Mouse (Mus musculus) liver, embryonic 12.5 days (tissue): ENCODE measurements at regions not wholly inside any gene's neighbourhood (a gene's known extent, or its start where the extent isn't known, plus 50 kb on each side); places are given as distances from the start of the nearest gene placed in this dataset.

Experiments
- ATAC-seq: fragments of 200-750 bp; cut with Nextera tagmentation; 2 replicates; pipeline ENCODE4 v1.8.0; 2017; ENCODE audit warnings: moderate number of reproducible peaks, mild to moderate bottlenecking, moderate library complexity
- H3K27ac ChIP-seq: fragments of 300-500 bp; sonication (generic); 2 replicates; pipeline ENCODE4 v1.5.1; 2016; ENCODE audit warnings: mild to moderate bottlenecking
- H3K27me3 ChIP-seq: fragments of 300-500 bp; sonication (generic); replicated peaks from 2 replicates; pipeline ENCODE4 v1.6.1; 2016; ENCODE audit warnings: mild to moderate bottlenecking, moderate library complexity
- H3K36me3 ChIP-seq: fragments of 300-500 bp; sonication (generic); 2 replicates; pipeline ENCODE4 v1.6.1; 2016; ENCODE audit warnings: mild to moderate bottlenecking, moderate library complexity
- H3K4me1 ChIP-seq: fragments of 300-500 bp; sonication (generic); 2 replicates; pipeline ENCODE4 v1.6.1; 2016
- H3K4me2 ChIP-seq: fragments of 300-500 bp; sonication (generic); 2 replicates; pipeline ENCODE4 v1.6.1; 2016; ENCODE audit warnings: mild to moderate bottlenecking, moderate library complexity
- H3K4me3 ChIP-seq: fragments of 300-500 bp; sonication (generic); 2 replicates; pipeline ENCODE4 v1.5.1; 2016; ENCODE audit warnings: mild to moderate bottlenecking, moderate library complexity
- H3K9ac ChIP-seq: fragments of 300-500 bp; sonication (generic); 2 replicates; pipeline ENCODE4 v1.6.1; 2016; ENCODE audit warnings: mild to moderate bottlenecking, moderate library complexity
- H3K9me3 ChIP-seq: fragments of 300-500 bp; sonication (generic); replicated peaks from 2 replicates; pipeline ENCODE4 v1.6.1; 2016; ENCODE audit warnings: mild to moderate bottlenecking, moderate library complexity
- WGBS: fragments of 180-500 bp; shearing (Covaris S2); methylation state at CpG from one replicate; pipeline ENCODE4 v1.1.7; 2016; ENCODE audit not compliant: insufficient replicate concordance; 5-methylcytosine and 5-hydroxymethylcytosine counted together

- no peak overlapping the region for H3K27ac ChIP-seq
- ATAC-seq = no peak
- H3K27me3 ChIP-seq = no peaks in the 10 kb centered on the region; the same call in 1 of the 2 replicates
- H3K9ac ChIP-seq = no peak overlapping the region
- H3K9me3 ChIP-seq = no peaks in the 10 kb centered on the region
- H3K4me2 ChIP-seq = no peak overlapping the region
- WGBS = 76% methylated on average over 18 of the region's 18 CpGs
- no peaks in the 10 kb centered on the region; the same call in 1 of the 2 replicates for H3K4me1 ChIP-seq
- no peak overlapping the region for H3K4me3 ChIP-seq
- no peaks in the 10 kb centered on the region for H3K36me3 ChIP-seq
Observed at GRCm38 (mm10) chr13:112188741-112189476, 99.3 kb upstream of the Ankrd55 start.

- Histone ChIP-seq H3K4me2 (no peak overlapping the region), H3K27me3 (no peaks in the 10 kb centered on the region; the same call in 1 of the 2 replicates), H3K9ac (no peak overlapping the region), H3K4me1 (no peaks in the 10 kb centered on the region; the same call in 1 of the 2 replicates), H3K4me3 (no peak overlapping the region), H3K27ac (no peak overlapping the region), H3K36me3 (no peaks in the 10 kb centered on the region), H3K9me3 (no peaks in the 10 kb centered on the region)
- 67% methylated on average over 5 of the region's 5 CpGs for WGBS
- ATAC-seq = no peak
Observed at GRCm38 (mm10) chr13:112189605-112190004, 98.6 kb upstream of the Ankrd55 start.

- Histone ChIP-seq H3K27me3 (no peaks in the 10 kb centered on the region; the same call in 1 of the 2 replicates), H3K9ac (no peak overlapping the region), H3K27ac (no peak overlapping the region), H3K36me3 (no peaks in the 10 kb centered on the region), H3K4me1 (no peaks in the 10 kb centered on the region; the same call in 1 of the 2 replicates), H3K4me2 (no peak overlapping the region), H3K4me3 (no peak overlapping the region), H3K9me3 (no peaks in the 10 kb centered on the region)
- 48% methylated on average over 9 of the region's 9 CpGs for WGBS
- no peak for ATAC-seq
Observed at GRCm38 (mm10) chr13:112192192-112192905, 95.9 kb upstream of the Ankrd55 start.

GRCm38 (mm10) chr13:112193676-112194075, 94.6 kb upstream of the Ankrd55 start:
- H3K27me3 ChIP-seq = no peaks in the 10 kb centered on the region; the same call in 1 of the 2 replicates
- no peak overlapping the region for H3K27ac ChIP-seq
- no peak overlapping the region for H3K4me2 ChIP-seq
- no peak overlapping the region for H3K4me3 ChIP-seq
- H3K9ac ChIP-seq = no peak overlapping the region
- no peaks in the 10 kb centered on the region; the same call in 1 of the 2 replicates for H3K4me1 ChIP-seq
- H3K36me3 ChIP-seq = no peaks in the 10 kb centered on the region
- ATAC-seq = no peak
- no peaks in the 10 kb centered on the region for H3K9me3 ChIP-seq
- WGBS = 78% methylated on average over 4 of the region's 5 CpGs

GRCm38 (mm10) chr13:112194991-112195390, 93.3 kb upstream of the Ankrd55 start:
- H3K4me2 ChIP-seq = no peak overlapping the region
- no peaks in the 10 kb centered on the region; the same call in 1 of the 2 replicates for H3K4me1 ChIP-seq
- ATAC-seq = no peak
- WGBS = 73% methylated on average over 5 of the region's 5 CpGs
- H3K9me3 ChIP-seq = no peaks in the 10 kb centered on the region
- H3K4me3 ChIP-seq = no peak overlapping the region
- H3K36me3 ChIP-seq = no peaks in the 10 kb centered on the region
- no peak overlapping the region for H3K27ac ChIP-seq
- H3K27me3 ChIP-seq = no peaks in the 10 kb centered on the region; the same call in 1 of the 2 replicates
- no peak overlapping the region for H3K9ac ChIP-seq

GRCm38 (mm10) chr13:112196789-112197188, 91.5 kb upstream of the Ankrd55 start:
- Histone ChIP-seq H3K27ac (no peak overlapping the region), H3K36me3 (no peaks in the 10 kb centered on the region), H3K4me1 (no peaks in the 10 kb centered on the region; the same call in 1 of the 2 replicates), H3K9me3 (no peaks in the 10 kb centered on the region), H3K9ac (no peak overlapping the region), H3K27me3 (no peaks in the 10 kb centered on the region; the same call in 1 of the 2 replicates), H3K4me3 (no peak overlapping the region), H3K4me2 (peak overlapping the region; percentile 34)
- 6% methylated on average over 13 of the region's 13 CpGs for WGBS
- ATAC-seq = no peak

- no peaks in the 10 kb centered on the region for H3K4me1 ChIP-seq
- H3K27me3 ChIP-seq = no peaks in the 10 kb centered on the region; the same call in 1 of the 2 replicates
- 67% methylated on average over 8 of the region's 8 CpGs for WGBS
- H3K9ac ChIP-seq = no peak overlapping the region
- no peak overlapping the region for H3K27ac ChIP-seq
- H3K9me3 ChIP-seq = no peaks in the 10 kb centered on the region
- H3K36me3 ChIP-seq = no peaks in the 10 kb centered on the region
- no peak overlapping the region for H3K4me2 ChIP-seq
- ATAC-seq = no peak
- H3K4me3 ChIP-seq = no peak overlapping the region
Observed at GRCm38 (mm10) chr13:112203721-112204120, 84.5 kb upstream of the Ankrd55 start.

GRCm38 (mm10) chr13:112204204-112204603, 84.0 kb upstream of the Ankrd55 start:
- Histone ChIP-seq H3K9me3 (no peaks in the 10 kb centered on the region), H3K4me1 (no peaks in the 10 kb centered on the region), H3K36me3 (no peaks in the 10 kb centered on the region), H3K4me2 (no peak overlapping the region), H3K9ac (no peak overlapping the region), H3K27me3 (no peaks in the 10 kb centered on the region; the same call in 1 of the 2 replicates), H3K4me3 (no peak overlapping the region), H3K27ac (no peak overlapping the region)
- WGBS = 54% methylated on average over 3 of the region's 3 CpGs
- no peak for ATAC-seq

GRCm38 (mm10) chr13:112204813-112205212, 83.4 kb upstream of the Ankrd55 start:
- 79% methylated on average over 5 of the region's 5 CpGs for WGBS
- H3K4me2 ChIP-seq = no peak overlapping the region
- H3K4me1 ChIP-seq = no peaks in the 10 kb centered on the region
- no peak overlapping the region for H3K4me3 ChIP-seq
- no peak for ATAC-seq
- H3K27ac ChIP-seq = no peak overlapping the region
- H3K27me3 ChIP-seq = no peaks in the 10 kb centered on the region; the same call in 1 of the 2 replicates
- no peak overlapping the region for H3K9ac ChIP-seq
- no peaks in the 10 kb centered on the region for H3K9me3 ChIP-seq
- no peaks in the 10 kb centered on the region for H3K36me3 ChIP-seq

- WGBS = 70% methylated on average over 12 of the region's 12 CpGs
- no peak for ATAC-seq
- H3K36me3 ChIP-seq = no peaks in the 10 kb centered on the region
- H3K4me1 ChIP-seq = no peaks in the 10 kb centered on the region
- H3K9ac ChIP-seq = no peak overlapping the region
- H3K4me2 ChIP-seq = no peak overlapping the region
- no peaks in the 10 kb centered on the region for H3K9me3 ChIP-seq
- H3K27ac ChIP-seq = no peak overlapping the region
- H3K27me3 ChIP-seq = peaks cover 4% of the 10 kb centered on the region; the same call in 1 of the 2 replicates
- H3K4me3 ChIP-seq = no peak overlapping the region
Observed at GRCm38 (mm10) chr13:112207617-112208235, 80.5 kb upstream of the Ankrd55 start.

- H3K27me3 ChIP-seq = peaks cover 11% of the 10 kb centered on the region; the same call in 1 of the 2 replicates
- no peak overlapping the region for H3K27ac ChIP-seq
- WGBS = 55% methylated on average over 9 of the region's 9 CpGs
Observed at GRCm38 (mm10) chr13:112211841-112212240, 76.4 kb upstream of the Ankrd55 start.

GRCm38 (mm10) chr13:112212391-112212790, 75.9 kb upstream of the Ankrd55 start:
- WGBS = 51% methylated on average over 12 of the region's 12 CpGs
- no peaks in the 10 kb centered on the region for H3K4me1 ChIP-seq
- no peak for ATAC-seq
- H3K4me3 ChIP-seq = no peak overlapping the region
- H3K9ac ChIP-seq = no peak overlapping the region
- H3K36me3 ChIP-seq = no peaks in the 10 kb centered on the region
- peaks cover 11% of the 10 kb centered on the region; the same call in 1 of the 2 replicates for H3K27me3 ChIP-seq
- H3K9me3 ChIP-seq = no peaks in the 10 kb centered on the region
- H3K4me2 ChIP-seq = no peak overlapping the region
- H3K27ac ChIP-seq = no peak overlapping the region

More at GRCm38 (mm10) chr13:112211841-112212240, 76.4 kb upstream of the Ankrd55 start:
- Histone ChIP-seq H3K36me3 (no peaks in the 10 kb centered on the region), H3K9me3 (no peaks in the 10 kb centered on the region), H3K4me2 (no peak overlapping the region), H3K9ac (no peak overlapping the region), H3K4me3 (no peak overlapping the region), H3K4me1 (no peaks in the 10 kb centered on the region)
- ATAC-seq = no peak
